Mouse (Mus musculus): ENCODE measurements around the gene Gm12166.

DNA sequence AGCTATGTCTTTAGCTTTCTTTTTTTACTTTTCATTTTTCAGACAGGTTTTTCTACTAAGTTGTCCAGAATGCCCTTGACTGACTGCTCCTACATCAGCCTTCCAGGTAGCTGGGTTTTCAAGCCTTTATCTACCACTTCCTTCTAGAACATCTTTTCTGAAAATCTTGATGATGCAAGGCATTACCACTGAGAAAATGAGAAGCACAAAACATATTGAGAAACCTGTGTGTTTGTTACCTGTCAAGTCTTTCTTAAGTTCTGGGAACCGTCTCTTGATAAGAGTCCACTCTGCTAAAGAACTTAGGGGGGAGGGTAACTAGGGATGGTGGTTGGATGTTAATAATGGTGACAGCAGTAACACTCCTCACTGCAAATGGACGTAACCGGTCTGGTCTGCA is 23.4 kb upstream of the Gm12166 start:
- no peak for TF ChIP-seq POLR2A (IDR thresholded peaks at IDR 0.05; ENCODE audit: low read depth, low read length)
- TF ChIP-seq CTCF (IDR thresholded peaks at IDR 0.05; ENCODE audit: extremely low read depth, insufficient read length, insufficient replicate concordance, low read depth, low read length), result no peak
